Mouse (Mus musculus) ES-E14 (cell line): ENCODE data around the gene Wdr48.

Experiments used
- CHD2 ChIP-seq: IDR thresholded peaks from 2 replicates; pipeline ENCODE4 v1.6.1; 2014; ENCODE audit warnings: mild to moderate bottlenecking, low read depth, low read length, inconsistent platforms
- HCFC1 ChIP-seq: IDR thresholded peaks from 2 replicates; pipeline ENCODE4 v1.6.1; 2012; ENCODE audit warnings: low read length, inconsistent platforms, borderline replicate concordance; ENCODE audit not compliant: insufficient read depth
- ZC3H11A ChIP-seq: IDR thresholded peaks from 2 replicates; pipeline ENCODE4 v1.6.1; 2012; ENCODE audit warnings: low read depth, mild to moderate bottlenecking, inconsistent platforms, low read length, borderline replicate concordance
- ZNF384 ChIP-seq: IDR thresholded peaks from 2 replicates; pipeline ENCODE4 v1.6.1; 2012; ENCODE audit warnings: low read depth, low read length, inconsistent platforms

DNA sequence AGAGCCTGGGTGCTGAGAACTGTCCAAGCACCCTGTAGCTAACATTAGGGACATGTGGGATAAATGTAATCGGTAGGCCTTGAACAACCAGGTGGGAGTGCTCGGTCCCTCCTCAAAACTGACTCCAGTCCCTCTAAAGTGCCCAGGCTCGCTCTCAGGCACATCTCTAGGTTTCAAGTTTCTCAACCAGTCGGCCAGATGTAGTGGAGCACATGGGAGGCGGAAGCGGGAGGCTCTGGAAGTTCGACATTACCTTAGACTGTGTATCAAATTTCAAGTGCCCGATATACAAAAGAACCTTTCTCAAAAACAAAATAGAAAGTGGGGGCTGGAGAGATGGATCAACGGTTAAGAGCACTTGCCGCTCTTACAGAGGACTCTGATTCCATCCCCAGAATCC, 45.0 kb downstream of the Wdr48 start:
- no peak for TF ChIP-seq HCFC1
- no peak for TF ChIP-seq ZNF384
- no peak for TF ChIP-seq CHD2
- no peak for TF ChIP-seq ZC3H11A
